Mouse (Mus musculus) frontal cortex, adult (tissue): Measurements from ENCODE around the gene Anp32b.

Experiments used
- ATAC-seq: cut with Nextera tagmentation; 2 replicates; pipeline ENCODE4 v1.9.2; 2017; ENCODE audit warnings: mild to moderate bottlenecking, moderate library complexity, mixed read lengths; ENCODE audit not compliant: low TSS enrichment

The Anp32b gene

GRCm38 (mm10) chr4:46452855-46453719 lies 2.4 kb downstream of the Anp32b start:
- ATAC-seq: no peak

GRCm38 (mm10) chr4:46454097-46454864 lies 3.6 kb downstream of the Anp32b start:
- ATAC-seq: no peak

DNA sequence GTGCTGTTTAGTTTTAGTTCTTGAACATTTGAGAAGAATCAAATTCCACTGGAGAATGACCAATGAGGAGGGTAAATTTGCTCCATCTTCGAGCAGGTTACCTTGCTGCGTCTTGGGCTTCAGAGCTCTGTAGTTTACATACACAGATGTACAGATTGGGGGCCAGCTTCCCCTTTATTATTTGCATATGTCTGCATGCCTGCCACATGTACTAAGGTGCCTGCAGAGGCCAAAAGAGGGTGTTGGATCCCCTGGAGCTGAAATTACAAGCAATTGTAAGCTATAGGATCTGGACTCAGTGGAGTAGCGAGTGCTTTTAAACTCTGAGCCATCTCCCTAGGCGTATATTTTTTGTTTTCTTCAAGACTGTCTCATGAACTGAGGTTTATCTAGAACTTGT lies 6.1 kb downstream of the Anp32b start:
- ATAC-seq: no peak

GRCm38 (mm10) chr4:46457186-46457585 lies 6.5 kb downstream of the Anp32b start:
- no peak for ATAC-seq

DNA sequence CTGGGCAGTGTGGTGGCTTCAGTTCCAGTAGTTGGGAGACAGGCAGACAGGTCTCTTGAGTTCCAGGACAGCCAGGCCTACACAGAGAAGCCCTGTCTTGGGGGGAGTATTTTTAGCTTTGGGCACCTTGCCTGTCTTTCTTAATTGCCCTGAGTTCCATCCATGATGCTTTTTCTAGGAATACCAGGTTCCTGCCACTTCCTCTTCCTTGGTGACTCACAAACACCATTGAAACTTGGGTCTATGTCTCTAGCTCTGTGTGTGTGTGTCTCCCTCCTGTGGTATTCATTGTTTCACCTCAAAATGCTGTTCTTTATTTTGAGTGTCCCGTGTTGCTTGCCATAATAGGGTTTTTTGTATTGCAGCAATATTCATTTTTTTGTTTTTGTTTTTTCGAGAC lies 7.7 kb downstream of the Anp32b start:
- ATAC-seq: no peak

DNA sequence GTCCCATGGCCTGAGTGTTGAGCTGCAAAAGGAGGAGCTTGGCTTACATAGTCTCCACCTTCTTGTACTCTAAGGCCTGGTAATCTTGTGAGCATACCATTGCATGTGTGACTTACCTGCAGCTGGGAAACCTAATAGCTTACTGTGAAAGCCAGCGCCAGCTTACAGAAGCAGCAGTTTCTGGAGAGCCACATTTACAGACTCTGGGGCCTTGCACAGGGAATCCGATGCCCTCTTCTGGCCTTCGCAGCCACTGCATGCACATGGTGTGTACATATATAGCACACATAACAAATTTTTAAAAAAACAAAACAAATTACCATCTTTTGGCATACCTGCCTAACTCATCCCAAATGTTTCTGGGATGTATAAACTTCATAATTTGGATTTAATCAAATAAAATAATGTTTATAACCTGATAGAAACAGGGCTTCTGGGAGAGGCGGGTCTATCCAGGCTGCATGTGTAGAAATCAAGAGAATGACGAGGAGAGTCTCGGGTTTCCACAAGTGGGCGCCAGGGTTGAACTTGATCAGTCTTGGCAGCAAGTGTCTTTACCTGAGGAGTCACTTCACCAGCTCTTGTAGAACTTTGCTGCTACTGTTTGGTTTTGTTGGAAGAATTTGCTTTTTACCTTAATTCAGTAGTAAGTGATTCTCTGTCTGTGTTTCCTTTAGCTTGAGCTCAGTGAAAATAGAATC lies 12.6 kb downstream of the Anp32b start:
- ATAC-seq: no peak

GRCm38 (mm10) chr4:46465740-46466139 lies 15.0 kb downstream of the Anp32b start:
- no peak for ATAC-seq

DNA sequence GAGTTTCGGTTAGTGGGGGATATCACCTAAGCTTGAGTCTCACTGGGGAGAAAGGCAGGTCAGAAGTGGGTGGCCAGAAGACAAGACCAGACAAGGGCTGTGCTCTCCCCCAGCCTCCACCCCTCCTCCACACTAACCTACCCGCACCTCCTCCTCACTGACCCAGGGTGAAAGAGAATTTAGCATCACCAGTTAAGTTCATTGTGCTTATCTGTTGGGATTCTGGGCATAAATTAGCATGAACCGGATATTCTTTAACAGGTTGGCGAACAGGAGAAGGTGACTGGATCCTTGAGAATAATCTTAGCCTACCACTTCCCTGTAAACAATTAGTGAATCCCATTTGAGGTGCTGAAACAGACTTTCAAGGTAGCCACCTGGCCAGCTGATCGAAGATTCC lies 24.4 kb downstream of the Anp32b start:
- ATAC-seq: no peak

GRCm38 (mm10) chr4:46479081-46479480 lies 28.4 kb downstream of the Anp32b start:
- no peak for ATAC-seq

DNA sequence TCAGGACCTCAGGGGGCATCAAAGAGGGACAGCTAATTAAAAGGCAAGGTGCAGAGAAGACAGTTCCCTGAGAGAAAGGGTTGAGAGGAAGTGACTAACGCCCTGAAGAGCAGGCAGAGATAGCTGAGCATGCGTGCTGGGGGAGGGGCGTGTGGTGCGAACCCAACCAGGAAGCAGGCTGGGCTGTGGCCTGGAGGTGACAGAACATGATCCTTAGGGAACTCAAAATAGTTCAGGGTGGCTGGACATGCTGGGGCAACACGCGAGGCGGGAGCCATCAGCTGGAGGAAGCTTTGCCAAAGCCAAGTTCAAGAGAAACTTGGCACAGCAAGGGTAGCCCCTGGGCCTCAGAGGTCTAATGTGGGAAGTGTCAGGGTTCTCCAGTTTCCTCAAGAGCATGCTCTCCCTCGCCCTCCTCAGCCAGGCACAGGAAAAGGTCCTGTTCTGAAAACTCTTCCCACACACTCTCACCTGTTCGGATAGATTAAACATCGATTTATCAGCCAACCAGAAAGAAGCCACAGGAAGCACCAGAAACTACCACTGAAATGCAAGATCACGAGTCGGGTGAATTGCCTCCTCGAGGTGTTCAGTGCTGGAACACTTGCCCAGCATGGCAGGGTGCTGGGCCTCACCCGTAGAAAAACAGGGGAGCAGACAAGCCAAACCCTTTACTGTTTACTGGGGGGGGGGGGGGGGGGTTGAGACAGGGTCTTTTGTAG lies 35.2 kb downstream of the Anp32b start:
- ATAC-seq: no peak

- no peak for ATAC-seq
Observed at GRCm38 (mm10) chr4:46487348-46487747, 36.6 kb downstream of the Anp32b start.

- ATAC-seq: peak; percentile 99
Observed at GRCm38 (mm10) chr4:46489028-46489925, 38.6 kb downstream of the Anp32b start, which contains the start of gene Nans. Nans (plus strand) TSS chr4:46489248.

GRCm38 (mm10) chr4:46493071-46493470 lies 42.4 kb downstream of the Anp32b start:
- ATAC-seq: no peak

DNA sequence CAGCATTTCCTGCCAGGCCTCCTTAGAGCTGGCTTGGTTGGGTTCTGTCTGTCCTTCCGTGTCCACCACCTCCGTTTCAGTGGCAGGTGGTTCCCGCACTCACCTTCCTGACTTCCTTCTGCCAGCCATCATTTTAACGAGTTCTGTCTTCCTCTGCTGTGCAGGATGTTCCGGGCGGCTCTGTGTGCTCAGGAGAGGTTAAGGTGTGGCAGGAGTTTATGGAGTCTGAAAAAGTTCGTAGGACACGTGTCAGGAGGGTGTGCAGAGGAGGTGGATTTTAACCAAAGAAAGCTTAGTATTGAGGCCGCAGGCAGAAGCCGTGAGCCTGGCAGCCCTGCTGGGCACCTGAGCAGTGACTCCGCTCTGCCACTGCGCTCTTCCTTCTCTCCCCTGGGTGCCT lies 44.8 kb downstream of the Anp32b start:
- no peak for ATAC-seq

DNA sequence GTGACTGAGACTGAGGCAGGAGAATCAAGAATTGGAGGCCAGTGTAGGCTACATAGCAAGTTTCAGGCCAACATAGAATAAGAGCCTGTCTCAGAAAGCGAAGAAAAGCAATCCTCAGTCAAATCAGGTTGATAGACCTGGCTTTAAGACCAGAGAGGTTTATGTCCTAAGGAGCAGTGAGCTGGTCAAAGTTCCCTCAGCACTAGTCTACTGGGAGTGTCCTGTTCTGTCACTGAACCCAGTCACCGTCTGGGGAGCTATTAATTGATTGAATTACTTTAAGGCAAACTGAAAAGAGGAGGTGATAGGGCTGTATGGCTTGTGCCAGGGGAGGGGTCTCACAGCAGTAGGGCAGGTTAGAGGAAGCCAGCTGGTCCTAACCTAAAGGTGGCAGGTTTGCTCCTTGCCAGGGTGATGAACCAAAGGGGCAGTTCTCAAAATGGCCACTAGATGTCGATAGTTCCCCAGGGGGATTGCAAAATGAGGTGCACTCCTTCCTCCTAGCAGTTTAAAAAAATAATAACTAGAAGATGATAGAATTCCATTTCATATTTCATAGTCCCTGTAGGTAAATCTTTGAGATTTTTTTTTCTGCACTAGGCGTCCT lies 46.7 kb downstream of the Anp32b start:
- ATAC-seq: peak; percentile 79

DNA sequence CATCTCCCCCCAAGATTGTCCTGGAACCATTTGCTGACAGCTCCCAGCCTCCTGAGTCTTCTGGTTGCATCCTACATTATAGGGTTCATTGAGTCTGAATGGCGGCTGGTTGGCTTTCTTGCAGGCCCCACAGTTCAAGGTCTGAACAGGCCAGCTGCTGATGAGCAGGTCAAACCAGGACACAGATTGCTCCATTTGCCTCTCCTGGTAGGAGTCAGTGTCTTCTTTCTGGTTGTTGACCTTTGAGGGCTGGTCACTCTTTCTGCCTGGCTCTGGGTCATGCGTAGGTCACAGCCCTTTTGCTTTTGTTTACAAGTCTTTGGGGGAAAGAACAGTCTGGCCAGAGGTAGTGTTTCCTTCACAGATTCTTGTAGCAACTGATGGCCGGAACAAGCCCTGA lies 47.8 kb downstream of the Anp32b start:
- no peak for ATAC-seq

DNA sequence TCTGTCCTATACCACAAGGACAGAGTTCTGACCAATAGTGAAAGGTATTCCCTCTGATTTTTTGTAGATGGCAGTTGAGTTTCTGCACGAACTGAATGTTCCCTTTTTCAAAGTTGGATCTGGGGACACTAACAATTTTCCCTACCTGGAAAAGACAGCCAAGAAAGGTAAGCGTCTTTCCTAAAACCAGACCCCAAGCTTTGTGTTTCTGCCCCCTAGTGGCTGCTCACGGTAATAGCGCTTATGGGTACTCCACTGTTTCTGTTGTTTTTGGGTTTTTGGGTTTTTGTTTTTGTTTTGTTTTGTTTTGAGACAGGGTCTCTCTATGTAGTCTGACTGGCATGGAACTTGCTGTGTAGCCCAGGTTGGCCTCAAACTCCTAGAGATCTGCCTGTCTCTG lies 48.3 kb downstream of the Anp32b start:
- ATAC-seq: no peak

DNA sequence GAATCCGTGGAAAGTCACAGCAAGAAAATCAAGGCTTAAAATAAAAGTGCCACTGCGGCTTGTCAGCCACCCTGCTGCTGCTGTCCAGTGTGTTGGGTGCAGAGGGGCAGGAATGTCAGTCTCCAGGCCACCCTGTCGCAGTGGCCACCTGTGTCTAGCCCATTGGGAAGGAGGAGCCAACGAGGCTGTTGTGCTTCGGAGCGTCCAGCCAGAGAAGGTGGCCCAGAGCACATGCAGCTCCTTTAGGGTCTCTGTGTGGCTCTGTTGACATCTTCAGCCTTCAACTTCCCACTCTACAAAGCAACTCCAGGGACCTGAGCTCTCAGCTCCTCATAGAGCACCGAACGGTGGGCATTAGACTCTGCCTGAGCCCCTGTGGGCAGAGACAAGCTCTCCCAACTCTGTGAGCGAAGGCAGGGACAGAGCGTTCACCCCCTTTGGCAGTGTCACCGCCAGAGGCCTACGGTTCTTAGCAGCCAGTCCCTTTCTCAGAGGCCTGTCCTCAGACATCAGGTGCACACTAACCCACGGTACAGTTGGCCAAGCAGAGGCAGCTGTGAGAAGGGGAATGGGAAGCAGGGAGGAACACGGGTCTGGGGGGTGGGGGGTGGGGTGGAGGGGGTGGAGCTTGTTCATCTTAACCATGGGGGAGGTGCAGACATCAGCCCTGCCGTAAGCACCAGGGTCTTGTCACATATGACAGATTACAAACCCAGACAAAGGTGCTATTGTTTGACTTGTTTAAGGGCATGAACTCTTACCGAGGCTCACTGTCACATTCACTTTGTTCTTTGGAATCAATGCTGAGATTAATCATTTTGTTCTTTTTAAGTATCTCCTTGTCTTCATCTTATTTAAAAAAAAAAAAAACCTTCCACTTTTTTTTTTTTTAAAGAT lies 52.2 kb downstream of the Anp32b start:
- ATAC-seq: no peak

DNA sequence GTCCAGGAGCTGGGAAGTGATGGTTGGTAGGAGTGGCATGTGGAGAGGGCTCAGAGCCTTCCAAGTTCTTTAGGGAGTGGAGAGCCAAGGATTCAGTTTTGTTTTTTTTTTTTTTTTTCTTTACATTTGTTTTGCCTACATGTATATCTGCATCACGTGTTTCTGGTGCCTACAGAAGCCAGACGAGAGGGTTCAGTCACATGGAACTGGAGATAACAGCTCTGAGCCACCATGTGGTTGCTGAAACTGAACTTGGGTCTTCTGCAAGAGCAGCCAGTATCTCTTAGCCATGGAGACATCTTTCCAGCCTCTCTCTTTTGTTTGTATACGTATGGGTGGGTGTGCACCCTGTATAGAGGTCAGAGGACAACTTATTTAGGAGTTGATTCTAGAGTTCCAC lies 53.2 kb downstream of the Anp32b start:
- no peak for ATAC-seq
